Mouse (Mus musculus): ENCODE measurements around the gene Serpinh1. TPM values are rescaled to one million over a fixed set of nuclear protein-coding genes. Genes with fewer than 3 reads are reported as not detected.

Gene Serpinh1
- polyA plus RNA-seq, 1 experiment, result 47.9 TPM

DNA sequence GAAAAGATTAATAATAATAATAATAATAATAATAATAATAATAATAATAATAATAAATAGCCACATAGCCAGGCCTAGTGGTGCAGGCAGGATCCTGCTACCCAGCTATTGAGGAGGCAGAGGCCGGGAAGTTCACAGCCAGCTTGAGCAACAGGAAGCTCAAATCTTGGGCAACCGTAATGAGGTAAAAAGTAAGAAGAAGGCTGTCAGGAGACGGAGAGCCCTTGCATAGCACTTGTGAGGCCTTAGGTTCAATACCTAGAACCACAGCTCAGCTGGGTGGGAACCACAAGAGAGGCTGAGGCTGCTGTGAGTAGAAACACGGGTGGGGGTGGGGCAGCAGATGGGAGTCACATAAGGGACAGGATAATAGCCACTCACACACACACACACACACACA is 38.5 kb downstream of the Serpinh1 start:
- WGBS, result 23% methylated on average over 4 of the region's 4 CpGs
- peaks cover 4% of the 10 kb centered on the region; the same call in 1 of the 2 replicates for H3K4me1 ChIP-seq (ENCODE audit: control insufficient read depth, insufficient read depth, low read length)
- H3K27ac ChIP-seq (ENCODE audit: control insufficient read depth, insufficient read depth, low read depth, low read length, poor library complexity), result peak overlapping the region; percentile 43; the same call in 1 of the 2 replicates
- TF ChIP-seq POLR2A (IDR thresholded peaks at IDR 0.05; ENCODE audit: borderline replicate concordance, control insufficient read depth, low read depth, low read length) (no peak), CTCF (IDR thresholded peaks at IDR 0.05; ENCODE audit: control insufficient read depth, insufficient read depth, low read length) (no peak)
- no peak overlapping the region for H3K4me3 ChIP-seq (replicated peaks; ENCODE audit: control insufficient read depth, low read depth, low read length)

- no peak overlapping the region for H3K4me3 ChIP-seq (replicated peaks; ENCODE audit: control insufficient read depth, low read depth, low read length)
- no peak for TF ChIP-seq POLR2A (IDR thresholded peaks at IDR 0.05; ENCODE audit: borderline replicate concordance, control insufficient read depth, low read depth, low read length)
- peaks cover 4% of the 10 kb centered on the region; the same call in 1 of the 2 replicates for H3K4me1 ChIP-seq (ENCODE audit: control insufficient read depth, insufficient read depth, low read length)
- WGBS, result 83% methylated on average over 8 of the region's 8 CpGs
- H3K27ac ChIP-seq (ENCODE audit: control insufficient read depth, insufficient read depth, low read depth, low read length, poor library complexity), result no peak overlapping the region
Observed at GRCm38 (mm10) chr7:99313253-99313652, 39.8 kb downstream of the Serpinh1 start.

DNA sequence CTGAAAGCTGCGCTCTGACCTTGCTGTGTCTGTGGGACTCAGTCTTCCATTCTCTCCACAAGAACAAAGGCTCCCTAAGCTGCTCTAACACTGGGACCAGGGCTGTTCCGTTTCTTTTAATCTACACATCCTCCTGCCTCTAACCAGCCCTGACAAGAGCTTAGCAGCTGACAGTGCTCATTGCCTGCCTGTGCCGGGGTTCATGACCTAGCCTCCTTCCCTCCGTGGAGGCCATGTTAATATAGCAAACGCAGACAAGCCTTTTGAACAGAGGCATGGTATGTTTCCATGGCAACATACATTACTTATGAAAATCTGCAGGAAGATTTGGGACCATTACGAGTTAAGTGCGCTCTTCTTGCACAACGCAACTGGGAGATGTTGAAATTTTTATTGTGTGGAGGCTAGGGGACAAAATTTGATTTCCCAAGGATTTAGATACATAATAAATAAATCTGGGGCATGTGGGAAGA is 40.3 kb downstream of the Serpinh1 start:
- H3K27ac ChIP-seq (ENCODE audit: control insufficient read depth, insufficient read depth, low read depth, low read length, poor library complexity), result no peak overlapping the region
- 50% methylated on average over 8 of the region's 8 CpGs for WGBS
- H3K4me1 ChIP-seq (ENCODE audit: control insufficient read depth, insufficient read depth, low read length), result peaks cover 4% of the 10 kb centered on the region; the same call in 1 of the 2 replicates
- TF ChIP-seq CTCF (IDR thresholded peaks at IDR 0.05; ENCODE audit: control insufficient read depth, insufficient read depth, low read length) (no peak), POLR2A (IDR thresholded peaks at IDR 0.05; ENCODE audit: borderline replicate concordance, control insufficient read depth, low read depth, low read length) (no peak)
- H3K4me3 ChIP-seq (replicated peaks; ENCODE audit: control insufficient read depth, low read depth, low read length), result no peak overlapping the region

DNA sequence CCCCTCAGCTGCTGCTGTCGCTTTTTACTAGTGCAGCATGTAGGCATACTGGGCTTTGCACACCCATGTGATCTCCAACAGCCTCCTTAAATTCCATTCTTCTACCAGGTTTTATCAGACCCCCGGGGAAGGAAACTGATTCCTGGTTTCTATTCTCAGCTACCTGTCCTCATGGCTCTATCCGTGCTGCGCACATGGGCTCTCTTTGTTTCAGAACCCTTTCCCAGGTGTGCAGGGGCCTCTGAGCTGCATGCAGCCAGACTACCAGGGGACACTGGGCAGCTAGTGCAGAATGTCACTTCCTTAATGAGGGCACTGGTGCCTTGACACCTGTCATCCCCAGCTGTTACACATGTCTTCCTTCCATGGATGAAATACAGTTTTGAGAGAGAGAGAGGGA is 41.0 kb downstream of the Serpinh1 start:
- Histone ChIP-seq H3K4me1 (ENCODE audit: control insufficient read depth, insufficient read depth, low read length) (peaks cover 4% of the 10 kb centered on the region; the same call in 1 of the 2 replicates), H3K4me3 (replicated peaks; ENCODE audit: control insufficient read depth, low read depth, low read length) (no peak overlapping the region), H3K27ac (ENCODE audit: control insufficient read depth, insufficient read depth, low read depth, low read length, poor library complexity) (no peak overlapping the region)
- no peak for TF ChIP-seq POLR2A (IDR thresholded peaks at IDR 0.05; ENCODE audit: borderline replicate concordance, control insufficient read depth, low read depth, low read length)
- no peak for TF ChIP-seq CTCF (IDR thresholded peaks at IDR 0.05; ENCODE audit: control insufficient read depth, insufficient read depth, low read length)
- 77% methylated on average over 4 of the region's 4 CpGs for WGBS

GRCm38 (mm10) chr7:99311433-99311832 is 41.6 kb downstream of the Serpinh1 start:
- H3K4me3 ChIP-seq (replicated peaks; ENCODE audit: control insufficient read depth, low read depth, low read length), result no peak overlapping the region
- WGBS, result 30% methylated on average over 7 of the region's 7 CpGs
- TF ChIP-seq CTCF (IDR thresholded peaks at IDR 0.05; ENCODE audit: control insufficient read depth, insufficient read depth, low read length) (no peak), POLR2A (IDR thresholded peaks at IDR 0.05; ENCODE audit: borderline replicate concordance, control insufficient read depth, low read depth, low read length) (no peak)
- no peak overlapping the region for H3K27ac ChIP-seq (ENCODE audit: control insufficient read depth, insufficient read depth, low read depth, low read length, poor library complexity)
- peaks cover 4% of the 10 kb centered on the region; the same call in 1 of the 2 replicates for H3K4me1 ChIP-seq (ENCODE audit: control insufficient read depth, insufficient read depth, low read length)

GRCm38 (mm10) chr7:99306640-99307039 is 46.4 kb downstream of the Serpinh1 start:
- H3K27ac ChIP-seq (ENCODE audit: control insufficient read depth, insufficient read depth, low read depth, low read length, poor library complexity), result no peak overlapping the region
- TF ChIP-seq POLR2A (IDR thresholded peaks at IDR 0.05; ENCODE audit: borderline replicate concordance, control insufficient read depth, low read depth, low read length), result no peak
- no peak for TF ChIP-seq CTCF (IDR thresholded peaks at IDR 0.05; ENCODE audit: control insufficient read depth, insufficient read depth, low read length)
- H3K4me1 ChIP-seq (ENCODE audit: control insufficient read depth, insufficient read depth, low read length), result peaks cover 3% of the 10 kb centered on the region; the same call in 1 of the 2 replicates
- 78% methylated on average over 3 of the region's 3 CpGs for WGBS
- H3K4me3 ChIP-seq (replicated peaks; ENCODE audit: control insufficient read depth, low read depth, low read length), result no peak overlapping the region

DNA sequence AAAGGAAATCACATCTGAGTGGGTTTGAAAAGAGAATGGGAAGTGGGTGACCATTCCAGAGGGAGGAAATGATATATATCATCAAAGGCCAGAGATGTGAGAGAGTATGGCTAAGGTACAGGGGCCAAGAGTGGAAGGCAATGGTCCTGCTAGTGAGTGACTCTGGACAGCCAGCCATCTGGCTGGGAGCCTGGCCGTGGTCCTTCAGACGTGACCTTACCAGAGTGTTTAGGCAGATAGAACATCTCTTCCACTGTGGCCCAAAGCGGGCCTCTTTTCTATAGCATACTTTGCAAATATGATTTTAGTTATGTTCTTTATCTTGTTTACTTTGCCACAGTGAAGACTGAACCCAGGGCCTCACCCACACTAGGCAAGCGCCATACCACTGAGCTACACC is 47.4 kb downstream of the Serpinh1 start:
- H3K4me3 ChIP-seq (replicated peaks; ENCODE audit: control insufficient read depth, low read depth, low read length), result no peak overlapping the region
- TF ChIP-seq CTCF (IDR thresholded peaks at IDR 0.05; ENCODE audit: control insufficient read depth, insufficient read depth, low read length), result no peak
- no peak for TF ChIP-seq POLR2A (IDR thresholded peaks at IDR 0.05; ENCODE audit: borderline replicate concordance, control insufficient read depth, low read depth, low read length)
- 83% methylated on average over 4 of the region's 4 CpGs for WGBS
- no peak overlapping the region for H3K27ac ChIP-seq (ENCODE audit: control insufficient read depth, insufficient read depth, low read depth, low read length, poor library complexity)
- peaks cover 2% of the 10 kb centered on the region; the same call in 1 of the 2 replicates for H3K4me1 ChIP-seq (ENCODE audit: control insufficient read depth, insufficient read depth, low read length)

DNA sequence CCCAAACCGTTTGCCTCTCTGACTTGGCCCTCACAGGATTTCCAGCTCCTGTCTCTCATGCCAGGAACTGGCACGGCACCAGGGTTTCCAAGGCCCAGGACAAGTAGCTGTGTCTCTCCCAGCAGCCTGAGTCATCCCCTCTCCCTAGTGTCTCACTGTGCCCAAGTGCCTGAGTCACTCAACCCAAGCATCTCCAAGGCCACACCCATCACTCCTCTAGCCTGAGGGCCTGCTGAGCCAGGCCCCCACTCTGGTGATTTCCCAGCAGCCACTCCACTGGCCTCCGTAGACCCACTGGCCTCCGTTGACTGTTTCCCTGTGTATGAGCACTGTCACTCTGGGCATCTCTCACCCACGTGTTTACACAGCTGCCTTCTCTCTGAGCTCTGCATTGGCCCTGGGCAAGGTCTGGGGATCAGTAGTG is 48.1 kb downstream of the Serpinh1 start:
- Histone ChIP-seq H3K27ac (ENCODE audit: control insufficient read depth, insufficient read depth, low read depth, low read length, poor library complexity) (no peak overlapping the region), H3K4me1 (ENCODE audit: control insufficient read depth, insufficient read depth, low read length) (peaks cover 2% of the 10 kb centered on the region; the same call in 1 of the 2 replicates), H3K4me3 (replicated peaks; ENCODE audit: control insufficient read depth, low read depth, low read length) (no peak overlapping the region)
- 79% methylated on average over 5 of the region's 5 CpGs for WGBS
- TF ChIP-seq CTCF (IDR thresholded peaks at IDR 0.05; ENCODE audit: control insufficient read depth, insufficient read depth, low read length) (no peak), POLR2A (IDR thresholded peaks at IDR 0.05; ENCODE audit: borderline replicate concordance, control insufficient read depth, low read depth, low read length) (no peak)

- Histone ChIP-seq H3K27ac (ENCODE audit: control insufficient read depth, insufficient read depth, low read depth, low read length, poor library complexity) (peak overlapping the region; percentile 14; the same call in 1 of the 2 replicates), H3K4me1 (ENCODE audit: control insufficient read depth, insufficient read depth, low read length) (peaks cover 2% of the 10 kb centered on the region; the same call in 1 of the 2 replicates), H3K4me3 (replicated peaks; ENCODE audit: control insufficient read depth, low read depth, low read length) (no peak overlapping the region)
- 64% methylated on average over 6 of the region's 6 CpGs for WGBS
- TF ChIP-seq CTCF (IDR thresholded peaks at IDR 0.05; ENCODE audit: control insufficient read depth, insufficient read depth, low read length), result no peak
- no peak for TF ChIP-seq POLR2A (IDR thresholded peaks at IDR 0.05; ENCODE audit: borderline replicate concordance, control insufficient read depth, low read depth, low read length)
Observed at GRCm38 (mm10) chr7:99304029-99304428, 49.0 kb downstream of the Serpinh1 start.
